In genomic region chr2:127205936-127206335, GRCm38 (mm10) we compare ENCODE assay signal across 1 mouse cellular context. TPM values are rescaled to one million over a fixed set of nuclear protein-coding genes. Genes with fewer than 3 reads are reported as not detected.
"Had no signal": no experiment of that assay in that cellular context is flagged by ENCODE, and none has a peak within 500 bp of the region (broad histone marks: within the 10 kb centered on the region; RNA-seq: fewer than 3 reads in every experiment).

No protein-coding gene starts in this region.

RNA-seq across cellular contexts. Expression of gene 1810024B03Rik, which starts 2.1 kb away (rescaled TPM):
- total RNA-seq: midbrain, postnatal 0 days had no signal
